Mouse (Mus musculus): ENCODE measurements at regions not wholly inside any gene's neighbourhood (a gene's known extent, or its start where the extent isn't known, plus 50 kb on each side); places are given as distances from the start of the nearest gene placed in this dataset.

DNA sequence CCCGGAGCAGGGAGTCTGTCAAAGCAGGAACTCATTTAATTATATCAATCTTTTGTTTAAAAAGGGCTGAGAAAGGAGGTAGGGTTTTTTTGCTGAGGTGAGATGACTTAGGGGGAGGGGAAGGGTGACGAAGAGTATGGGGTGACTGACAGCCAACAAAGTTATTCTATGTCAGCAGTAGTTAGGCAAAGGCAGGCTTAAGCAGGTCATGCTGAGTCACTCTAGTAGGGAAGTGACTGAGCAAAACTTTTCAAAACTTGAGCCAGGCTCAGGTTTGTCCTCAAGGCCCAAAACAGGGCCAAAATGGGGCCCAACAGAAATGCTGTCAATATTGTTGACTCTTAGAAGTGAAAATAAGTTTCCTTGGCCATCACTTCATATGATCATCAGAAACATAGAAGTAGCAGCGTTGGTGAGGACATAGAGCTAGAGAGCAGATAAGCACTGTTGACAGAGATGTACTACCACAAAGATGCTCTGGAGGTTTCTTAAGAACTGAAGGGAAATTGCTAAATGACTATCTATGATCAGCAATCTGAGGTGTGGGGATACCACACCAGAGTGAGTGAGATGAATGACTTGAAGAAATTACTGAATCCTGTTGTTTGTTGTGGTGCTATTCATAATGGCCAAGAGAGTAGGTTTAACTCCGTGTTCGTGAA lies 273.6 kb downstream of the Myh15 start:
- TF ChIP-seq POLR2A (IDR thresholded peaks at IDR 0.05; ENCODE audit: low read depth, low read length) (no peak), CTCF (IDR thresholded peaks at IDR 0.05; ENCODE audit: extremely low read depth, insufficient read depth, insufficient read length, insufficient replicate concordance) (no peak)

Measured in spleen, adult 2 months (tissue).